Mouse (Mus musculus) myocyte (in vitro differentiated cells): ENCODE measurements around the gene Rbm38. TPM values are rescaled to one million over a fixed set of nuclear protein-coding genes. Genes with fewer than 3 reads are reported as not detected.

Source experiments
- H3K27me3 ChIP-seq: one replicate; pipeline ENCODE4 v1.6.1; 2011; ENCODE audit not compliant: control insufficient read depth, insufficient read depth, insufficient read length
- H3K36me3 ChIP-seq: one replicate; pipeline ENCODE4 v1.6.1; 2011; ENCODE audit not compliant: control insufficient read depth, insufficient read depth
- H3K4me2 ChIP-seq: one replicate; pipeline ENCODE4 v1.6.1; 2011; ENCODE audit warnings: low read depth, control low read depth
- H3K4me3 ChIP-seq: one replicate; pipeline ENCODE4 v1.5.1; 2011; ENCODE audit warnings: mild to moderate bottlenecking, control low read depth, moderate library complexity
- H3K79me2 ChIP-seq: one replicate; pipeline ENCODE4 v1.6.1; 2011; ENCODE audit not compliant: control insufficient read depth, insufficient read depth
- H3ac ChIP-seq: one replicate; pipeline ENCODE4 v1.6.1; 2011; ENCODE audit not compliant: control insufficient read depth, insufficient read length
- CEBPB ChIP-seq: IDR thresholded peaks from 2 replicates; pipeline ENCODE4 v1.6.1; 2011; ENCODE audit warnings: mild to moderate bottlenecking, moderate library complexity; ENCODE audit not compliant: poor library complexity, insufficient read depth, severe bottlenecking
- E2F4 ChIP-seq: IDR thresholded peaks from one replicate; pipeline ENCODE4 v1.6.1; 2011; ENCODE audit warnings: mild to moderate bottlenecking, control low read depth, moderate library complexity; ENCODE audit not compliant: insufficient read depth
- MAX ChIP-seq: IDR thresholded peaks from one replicate; pipeline ENCODE4 v1.6.1; 2011; ENCODE audit warnings: low read depth, mild to moderate bottlenecking, control low read depth
- MYOD1 ChIP-seq, 3 experiments: IDR thresholded peaks; one replicate each; pipeline ENCODE4 v1.6.1; 2011; ENCODE audit warnings: control low read depth in 2 of 3, low read depth in 2 of 3, mild to moderate bottlenecking in 2 of 3, moderate library complexity in 1 of 3; ENCODE audit not compliant: insufficient read length in 2 of 3, control insufficient read depth in 1 of 3
- MYOG ChIP-seq, 3 experiments: IDR thresholded peaks; one replicate each; pipeline ENCODE4 v1.6.1; 2011; ENCODE audit warnings: control low read depth in 2 of 3, low read depth in 2 of 3, mild to moderate bottlenecking in 2 of 3; ENCODE audit not compliant: insufficient read length in 2 of 3, control insufficient read depth in 1 of 3, insufficient read depth in 1 of 3
- POLR2A ChIP-seq: IDR thresholded peaks from one replicate; pipeline ENCODE4 v1.6.1; 2011; ENCODE audit warnings: low read depth, mild to moderate bottlenecking, control low read depth, moderate library complexity; ENCODE audit not compliant: insufficient read length
- POLR2AphosphoS2 ChIP-seq: IDR thresholded peaks from one replicate; pipeline ENCODE4 v1.6.1; 2011; ENCODE audit warnings: low read depth, control low read depth; ENCODE audit not compliant: insufficient read length
- REST ChIP-seq: IDR thresholded peaks from one replicate; pipeline ENCODE4 v1.6.1; 2011; ENCODE audit warnings: mild to moderate bottlenecking, control low read depth, moderate library complexity; ENCODE audit not compliant: insufficient read depth, insufficient read length
- SRF ChIP-seq: IDR thresholded peaks from one replicate; pipeline ENCODE4 v1.6.1; 2011; ENCODE audit warnings: low read depth; ENCODE audit not compliant: control insufficient read depth, insufficient read length
- TCF12 ChIP-seq: IDR thresholded peaks from one replicate; pipeline ENCODE4 v1.6.1; 2011; ENCODE audit warnings: mild to moderate bottlenecking, control low read depth; ENCODE audit not compliant: poor library complexity, insufficient read depth, severe bottlenecking
- TCF3 ChIP-seq: IDR thresholded peaks from one replicate; pipeline ENCODE4 v1.6.1; 2011; ENCODE audit warnings: low read depth, control low read depth; ENCODE audit not compliant: insufficient read length
- USF1 ChIP-seq: IDR thresholded peaks from one replicate; pipeline ENCODE4 v1.6.1; 2011; ENCODE audit warnings: low read depth, mild to moderate bottlenecking, control low read depth, moderate library complexity
- polyA plus RNA-seq: library from polyadenylated mRNA; unstranded; fragments of >200 nt; fragmentation: generic; extraction: Trizol; gene quantifications from one replicate; pipeline ENCODE4 v1.2.1, GENCODE M21; 2012; ENCODE audit warnings: missing spikeins

Rbm38 gene
- polyA plus RNA-seq, 1 experiment: 124 TPM

DNA sequence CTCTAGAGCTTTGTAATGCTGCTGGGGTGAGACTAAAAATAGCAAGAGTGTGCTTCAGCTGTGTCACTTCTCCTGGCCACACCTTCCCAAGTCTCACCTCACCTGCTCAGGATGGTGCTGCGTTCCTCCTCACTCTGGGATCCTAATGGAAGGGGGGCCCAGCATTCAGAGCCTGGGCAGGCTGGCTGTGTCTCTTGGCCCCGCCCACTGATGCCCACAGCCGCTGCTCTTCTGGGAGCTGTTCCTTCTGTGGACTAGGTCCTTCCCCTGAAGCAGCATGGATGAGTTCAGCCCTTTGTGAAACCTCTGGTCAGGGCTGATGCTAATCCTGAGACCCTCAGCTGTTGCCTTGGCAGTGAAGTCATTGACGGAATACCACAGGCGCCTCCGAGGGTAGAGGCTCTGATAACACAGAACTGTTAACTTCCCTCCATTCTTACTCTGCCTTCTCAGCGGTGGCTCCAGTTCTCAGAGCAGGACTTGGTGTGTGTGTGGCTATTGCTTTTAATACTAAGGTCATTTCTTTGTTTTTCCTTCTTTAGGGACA lies 5.5 kb upstream of the Rbm38 start:
- no peak overlapping the region for H3K4me3 ChIP-seq

GRCm38 (mm10) chr2:173017940-173018339 lies 2.4 kb upstream of the Rbm38 start:
- no peak overlapping the region for H3ac ChIP-seq
- no peak overlapping the region for H3K4me3 ChIP-seq
- peaks cover 11% of the 10 kb centered on the region for H3K79me2 ChIP-seq
- H3K4me2 ChIP-seq: no peak overlapping the region
- no peak for TF ChIP-seq E2F4
- TF ChIP-seq USF1: no peak
- TF ChIP-seq SRF: no peak
- no peak for TF ChIP-seq CEBPB
- no peak for TF ChIP-seq MYOD1 (IDR thresholded peaks at IDR 0.05; ENCODE audit: control insufficient read depth in 1 of 3, insufficient read length in 2 of 3, low read depth in 2 of 3)
- no peaks in the 10 kb centered on the region for H3K27me3 ChIP-seq
- peaks cover 4% of the 10 kb centered on the region for H3K36me3 ChIP-seq

More for the DNA sequence above, 5.5 kb upstream of the Rbm38 start:
- Histone ChIP-seq H3K4me2 (no peak overlapping the region), H3K79me2 (no peaks in the 10 kb centered on the region), H3K27me3 (no peaks in the 10 kb centered on the region), H3K36me3 (peaks cover 27% of the 10 kb centered on the region), H3ac (no peak overlapping the region)
- TF ChIP-seq MYOG (IDR thresholded peaks at IDR 0.05; ENCODE audit: control insufficient read depth in 1 of 3, insufficient read depth in 1 of 3, insufficient read length in 2 of 3, low read depth in 2 of 3) (peak in 1 of 3 experiments; percentile 56), MAX (no peak)

DNA sequence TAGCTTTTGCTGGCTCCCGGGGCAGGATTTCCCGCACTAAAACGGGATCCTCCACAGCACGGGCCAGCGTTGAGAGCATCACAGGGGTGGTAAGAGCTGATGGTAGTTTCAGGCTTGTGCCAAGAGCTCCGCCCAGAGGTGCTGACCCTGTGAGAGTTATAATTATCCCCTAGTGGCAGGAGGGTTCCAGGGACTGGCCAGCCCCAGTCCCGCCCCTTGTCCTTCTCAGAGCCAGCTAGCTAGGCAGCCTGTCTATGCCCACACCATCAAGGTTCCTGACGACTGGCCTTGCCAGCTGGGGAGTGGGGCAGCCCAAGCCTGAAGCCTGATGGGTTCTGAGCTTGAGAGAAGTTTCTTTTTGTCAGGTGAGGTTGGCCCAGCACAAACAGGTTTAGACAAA lies 1.7 kb upstream of the Rbm38 start:
- H3K4me3 ChIP-seq: no peak overlapping the region
- no peak overlapping the region for H3ac ChIP-seq
- peak overlapping the region; percentile 45 for H3K4me2 ChIP-seq
- peaks cover 3% of the 10 kb centered on the region for H3K36me3 ChIP-seq
- no peaks in the 10 kb centered on the region for H3K27me3 ChIP-seq
- H3K79me2 ChIP-seq: peaks cover 17% of the 10 kb centered on the region
- TF ChIP-seq E2F4: no peak
- TF ChIP-seq POLR2AphosphoS2: no peak
- TF ChIP-seq MAX: no peak
- TF ChIP-seq MYOG (IDR thresholded peaks at IDR 0.05; ENCODE audit: control insufficient read depth in 1 of 3, insufficient read depth in 1 of 3, insufficient read length in 2 of 3, low read depth in 2 of 3): no peak
- no peak for TF ChIP-seq USF1
- TF ChIP-seq SRF: no peak
- TF ChIP-seq REST: no peak
- TF ChIP-seq MYOD1 (IDR thresholded peaks at IDR 0.05; ENCODE audit: control insufficient read depth in 1 of 3, insufficient read length in 2 of 3, low read depth in 2 of 3): no peak
- TF ChIP-seq TCF3: no peak
- TF ChIP-seq CEBPB: no peak
- no peak for TF ChIP-seq POLR2A
- TF ChIP-seq TCF12: no peak

GRCm38 (mm10) chr2:173019322-173019721 lies 976 bp upstream of the Rbm38 start:
- no peak overlapping the region for H3K4me3 ChIP-seq
- TF ChIP-seq MAX (no peak), TCF12 (no peak), SRF (no peak), POLR2AphosphoS2 (no peak), MYOD1 (IDR thresholded peaks at IDR 0.05; ENCODE audit: control insufficient read depth in 1 of 3, insufficient read length in 2 of 3, low read depth in 2 of 3) (peak in 1 of 3 experiments; percentile 48), E2F4 (no peak), CEBPB (no peak)

GRCm38 (mm10) chr2:173019790-173020189 lies 508 bp upstream of the Rbm38 start:
- peak overlapping the region; percentile 83 for H3K4me2 ChIP-seq
- H3ac ChIP-seq: no peak overlapping the region
- no peaks in the 10 kb centered on the region for H3K36me3 ChIP-seq
- H3K4me3 ChIP-seq: no peak overlapping the region
- no peaks in the 10 kb centered on the region for H3K27me3 ChIP-seq
- peaks cover 21% of the 10 kb centered on the region for H3K79me2 ChIP-seq
- TF ChIP-seq TCF3 (no peak), CEBPB (no peak), MYOD1 (IDR thresholded peaks at IDR 0.05; ENCODE audit: control insufficient read depth in 1 of 3, insufficient read length in 2 of 3, low read depth in 2 of 3) (peak in 1 of 3 experiments; percentile 17), USF1 (peak; percentile 77), POLR2A (peak; percentile 31)

More at GRCm38 (mm10) chr2:173019322-173019721, 976 bp upstream of the Rbm38 start:
- no peaks in the 10 kb centered on the region for H3K36me3 ChIP-seq
- peaks cover 21% of the 10 kb centered on the region for H3K79me2 ChIP-seq
- H3ac ChIP-seq: no peak overlapping the region
- no peaks in the 10 kb centered on the region for H3K27me3 ChIP-seq
- peak overlapping the region; percentile 83 for H3K4me2 ChIP-seq
